Mouse (Mus musculus): Measurements from ENCODE around the gene Cpsf6. TPM values are rescaled to one million over a fixed set of nuclear protein-coding genes. Genes with fewer than 3 reads are reported as not detected.

Cpsf6 gene
- total RNA-seq, 2 experiments from 2014 or later = 116 to 122 TPM

DNA sequence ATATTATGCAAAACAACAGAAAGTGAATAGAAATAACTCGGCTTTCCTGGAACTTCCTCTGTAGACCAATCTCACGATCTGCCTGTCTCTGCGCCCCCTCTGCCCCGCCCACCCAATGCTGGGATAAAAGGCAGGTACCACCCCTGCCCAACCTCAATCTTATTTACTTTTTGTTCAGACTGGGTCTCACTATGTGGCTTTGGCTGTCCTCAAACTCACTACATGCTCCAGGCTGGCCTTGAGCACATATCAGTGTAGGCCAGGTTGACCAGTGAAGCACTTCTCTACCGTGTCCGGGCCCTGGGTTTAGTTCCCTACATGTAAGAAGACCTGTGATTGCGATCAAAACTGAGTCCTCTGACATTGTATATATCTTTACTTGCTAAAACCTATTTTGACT lies 40.6 kb downstream of the Cpsf6 start:
- no peak for DNase-seq (ENCODE audit: low spot score in 2 of 2)

DNA sequence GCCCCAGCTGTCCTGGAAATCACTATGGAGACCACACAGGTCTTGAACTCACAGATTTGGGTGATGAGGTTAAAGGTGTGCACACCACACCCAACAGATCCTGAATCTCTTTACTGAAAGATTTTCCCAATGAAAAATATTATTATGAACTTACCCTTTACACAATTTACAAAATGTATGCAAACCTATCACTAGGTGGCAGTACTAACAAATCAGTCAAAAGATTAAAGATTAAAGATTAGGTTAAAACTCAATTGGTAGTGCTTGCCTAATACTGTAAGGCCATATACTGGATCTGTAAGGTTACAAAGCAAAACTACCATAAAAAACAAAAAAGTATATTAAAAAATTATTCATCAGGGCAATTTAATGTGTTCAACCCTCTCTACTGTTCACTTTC lies 41.9 kb downstream of the Cpsf6 start:
- no peak for DNase-seq (ENCODE audit: low spot score in 2 of 2)

DNA sequence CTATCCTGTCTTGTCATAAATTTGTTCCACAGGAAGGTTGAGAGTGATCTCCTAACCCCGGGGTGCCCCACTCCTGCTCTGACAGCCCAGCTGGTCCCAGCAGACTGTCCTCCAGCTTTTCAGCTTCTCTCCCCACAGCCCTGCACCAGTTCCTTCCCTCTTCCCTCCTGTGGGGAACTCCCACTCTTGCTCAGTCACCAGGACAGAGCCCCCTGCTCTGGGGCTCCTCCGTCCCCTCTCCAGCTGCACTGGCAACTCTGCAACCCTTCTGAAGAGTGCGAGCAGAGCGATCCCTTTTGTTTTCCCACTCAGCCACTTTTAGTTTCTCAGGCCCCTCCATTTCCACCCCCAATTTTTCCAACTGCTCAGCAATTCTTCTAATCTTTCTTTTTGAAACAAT lies 44.2 kb downstream of the Cpsf6 start:
- no peak for DNase-seq (ENCODE audit: low spot score in 2 of 2)

- no peak for DNase-seq (ENCODE audit: low spot score in 2 of 2)
These were observed 49.3 kb downstream of the Cpsf6 start for GRCm38 (mm10) chr10:117330521-117330920.

DNA sequence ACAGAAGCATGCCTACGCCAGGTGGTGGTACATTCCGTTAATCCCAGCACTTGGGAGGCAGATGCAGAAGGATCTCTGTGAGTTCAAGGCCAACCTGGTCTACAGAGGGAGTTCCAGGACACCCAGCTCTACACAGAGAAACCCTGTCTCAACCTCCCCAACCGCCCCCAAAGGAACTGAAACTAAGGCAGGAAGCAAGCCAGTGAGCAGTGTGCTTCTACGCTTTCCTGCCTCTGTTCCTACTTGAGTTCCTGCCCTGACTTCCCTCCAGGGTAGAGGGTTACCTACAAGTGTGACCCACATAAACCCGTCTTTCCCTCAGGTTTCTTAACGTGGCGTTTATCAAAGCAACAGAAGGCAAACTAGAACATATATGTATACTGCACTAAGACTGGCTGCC lies 56.0 kb downstream of the Cpsf6 start:
- DNase-seq (ENCODE audit: low spot score in 2 of 2) = no peak

- no peak for DNase-seq (ENCODE audit: low spot score in 2 of 2)
These were observed 57.2 kb downstream of the Cpsf6 start for GRCm38 (mm10) chr10:117322630-117323029.

DNA sequence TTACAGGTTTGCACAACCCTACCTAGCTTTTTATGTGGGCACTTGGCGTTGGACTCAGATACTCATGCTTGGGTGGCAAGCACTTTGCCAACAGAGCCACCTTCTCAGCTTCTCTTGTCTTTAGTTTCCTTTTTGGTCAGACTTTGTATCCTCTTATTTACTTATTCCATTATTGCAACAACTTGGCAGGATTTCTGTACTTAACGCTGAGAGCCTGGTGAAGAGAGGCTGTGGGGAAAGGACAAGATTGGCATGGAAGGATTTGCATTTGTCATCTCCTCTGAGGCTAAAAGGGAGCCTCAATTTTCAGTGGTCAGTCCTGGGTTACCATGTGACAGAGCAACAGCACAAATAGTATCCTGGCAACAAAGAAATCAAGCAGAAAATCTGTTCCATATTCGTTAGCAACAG lies 59.2 kb downstream of the Cpsf6 start:
- no peak for DNase-seq (ENCODE audit: low spot score in 2 of 2)

GRCm38 (mm10) chr10:117316391-117316790 lies 63.4 kb downstream of the Cpsf6 start:
- DNase-seq (ENCODE audit: low spot score in 2 of 2) = no peak

DNA sequence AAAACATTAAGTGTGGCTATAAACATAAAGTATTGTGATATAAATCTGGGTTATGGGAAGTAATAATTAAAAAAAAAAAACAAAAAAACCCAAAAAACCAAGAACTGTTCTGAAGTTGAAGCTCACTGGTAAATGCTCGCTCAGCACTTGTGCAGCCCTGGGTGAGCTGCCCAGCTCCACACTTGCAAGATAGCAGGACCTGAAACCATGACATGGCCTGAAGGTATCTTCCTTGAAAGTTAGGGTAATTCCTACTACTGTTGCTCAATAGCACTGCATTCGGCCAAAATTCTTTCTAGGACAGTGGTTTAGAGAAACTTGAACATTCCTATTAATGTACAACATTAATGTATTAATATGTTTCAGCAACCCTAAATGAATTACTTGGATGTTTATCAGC lies 66.7 kb downstream of the Cpsf6 start:
- no peak for DNase-seq (ENCODE audit: low spot score in 2 of 2)

DNA sequence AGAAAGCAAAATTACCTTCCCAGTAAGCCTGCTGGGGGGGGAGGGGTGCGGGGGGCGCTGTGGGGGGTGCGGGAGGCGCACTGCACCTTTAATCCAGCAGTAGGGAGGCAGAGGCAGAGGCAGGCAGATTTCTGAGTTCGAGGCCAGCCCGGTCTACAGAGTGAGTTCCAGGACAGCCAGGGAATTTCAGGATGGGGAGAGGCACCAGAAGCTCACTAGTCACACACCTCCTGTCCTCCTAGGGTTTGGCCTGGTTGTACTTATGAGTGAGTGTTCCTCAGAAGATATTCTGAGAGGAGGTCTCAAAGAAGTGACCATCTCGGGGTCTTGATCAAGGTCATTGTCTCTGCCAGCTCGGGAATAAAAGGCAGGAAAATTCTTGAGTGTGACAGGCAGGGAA lies 67.6 kb downstream of the Cpsf6 start:
- DNase-seq (ENCODE audit: low spot score in 2 of 2) = no peak

GRCm38 (mm10) chr10:117304371-117304770 lies 75.4 kb downstream of the Cpsf6 start:
- no peak for DNase-seq (ENCODE audit: low spot score in 2 of 2)

DNA sequence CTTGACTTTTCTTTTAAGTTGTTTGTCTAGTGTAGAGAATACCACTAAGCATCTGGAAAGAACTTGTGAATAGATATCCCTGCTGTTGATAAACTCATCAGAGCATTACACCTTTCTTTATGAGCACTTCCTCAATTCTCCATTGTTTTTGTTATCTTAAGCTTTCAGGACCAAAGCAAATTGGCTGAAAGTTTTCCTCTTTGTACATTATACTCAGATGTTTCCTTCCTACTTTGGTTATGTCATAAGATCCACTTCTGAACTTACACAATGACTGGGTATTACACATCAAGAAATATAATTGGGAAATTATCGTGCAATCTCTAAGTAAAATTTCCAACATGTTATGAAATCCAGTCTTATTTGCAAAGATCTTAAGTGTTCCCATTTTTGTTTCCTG lies 78.1 kb downstream of the Cpsf6 start:
- no peak for DNase-seq (ENCODE audit: low spot score in 2 of 2)

DNA sequence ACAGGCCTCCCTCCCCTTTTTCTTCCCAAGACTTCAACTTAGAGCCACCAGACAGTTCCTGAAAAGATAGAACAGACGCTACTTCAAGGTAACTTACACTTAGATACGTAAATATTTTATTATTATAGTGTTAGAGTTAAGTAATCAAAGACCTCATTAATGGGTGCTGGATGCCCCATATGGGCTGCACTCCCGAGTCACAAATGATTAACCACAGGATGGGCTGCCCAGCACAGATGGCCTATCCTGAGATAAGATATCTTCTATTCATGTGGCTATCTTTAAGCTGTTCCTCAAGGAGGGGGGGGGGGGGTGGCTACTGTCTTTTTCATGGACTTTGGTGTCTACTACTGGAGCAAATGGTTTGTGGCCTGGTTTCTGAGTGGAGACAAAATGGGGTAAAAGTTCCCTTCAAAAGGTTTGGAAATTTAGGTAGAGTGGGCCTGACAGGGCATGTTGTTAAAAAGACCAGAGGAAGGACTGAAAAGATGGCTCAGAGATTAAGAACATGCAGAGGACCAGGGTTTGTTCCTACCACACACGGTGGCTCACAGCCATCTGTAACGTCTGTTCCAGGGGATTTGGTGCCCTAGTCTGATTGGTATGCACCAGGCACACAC lies 79.8 kb downstream of the Cpsf6 start:
- DNase-seq (ENCODE audit: low spot score in 2 of 2) = no peak

GRCm38 (mm10) chr10:117299106-117299505 lies 80.7 kb downstream of the Cpsf6 start:
- no peak for DNase-seq (ENCODE audit: low spot score in 2 of 2)

DNA sequence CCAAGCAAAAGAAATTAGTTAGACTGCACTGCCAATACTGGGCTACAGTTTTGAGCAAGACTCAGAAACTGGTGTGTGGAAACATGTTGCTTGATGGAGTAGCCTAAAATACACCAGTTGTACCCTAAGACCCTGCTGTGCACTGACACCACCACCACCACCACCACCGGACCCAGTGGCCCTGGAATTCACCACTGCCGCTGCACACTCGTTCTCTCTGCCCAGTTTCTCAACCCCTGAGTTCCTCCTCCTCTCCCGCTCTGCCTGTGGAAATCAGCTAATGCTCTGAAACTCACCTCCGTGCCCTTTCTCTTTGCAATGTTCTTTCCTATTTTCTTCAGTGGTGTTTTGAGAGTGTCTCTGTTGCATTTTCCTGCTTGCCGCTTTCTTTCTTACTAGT lies 81.5 kb downstream of the Cpsf6 start:
- DNase-seq (ENCODE audit: low spot score in 2 of 2) = no peak

Other genes starting within 250 kb of the Cpsf6 start
- 10 to 100 TPM; 27.4 to 27.8 TPM for gene Frs2, start 231.5 kb downstream of the Cpsf6 start, total RNA-seq (2021)
- 10 to 100 TPM; 50.6 to 57.3 TPM for gene Yeats4, start 155.5 kb downstream of the Cpsf6 start, total RNA-seq (2021)
- not detected for gene 9530003J23Rik, start 141.3 kb downstream of the Cpsf6 start, total RNA-seq (2021)
- 1 to 10 TPM; 6.4 to 7.6 TPM for gene Lyz2, start 97.7 kb downstream of the Cpsf6 start, total RNA-seq (2021)
- gene Lyz1, start 87.1 kb downstream of the Cpsf6 start, total RNA-seq (2021) = under 1 TPM in 1 of 2 experiments, not detected in 1; 0.96 TPM
- 1 to 10 TPM; 5.8 to 6.4 TPM for gene Cpm, start 249.5 kb upstream of the Cpsf6 start, total RNA-seq (2021)